Mouse (Mus musculus) intestine, postnatal 0 days (tissue): ENCODE measurements around the gene Slc1a5. TPM values are rescaled to one million over a fixed set of nuclear protein-coding genes. Genes with fewer than 3 reads are reported as not detected.

Source experiments
- ATAC-seq: fragments of 200-750 bp; cut with Nextera tagmentation; 2 replicates; pipeline ENCODE4 v1.8.0; 2017; ENCODE audit warnings: mild to moderate bottlenecking, moderate TSS enrichment, moderate library complexity
- H3K27ac ChIP-seq: fragments of 300-500 bp; sonication (generic); 2 replicates; pipeline ENCODE4 v1.5.1; 2014; ENCODE audit warnings: mild to moderate bottlenecking, low read depth, low read length, moderate library complexity
- H3K27me3 ChIP-seq: fragments of 300-500 bp; sonication (generic); replicated peaks from 2 replicates; pipeline ENCODE4 v1.6.1; 2014; ENCODE audit warnings: low read length, mixed read lengths; ENCODE audit not compliant: control insufficient read depth, insufficient read depth
- H3K36me3 ChIP-seq: fragments of 300-500 bp; sonication (generic); 2 replicates; pipeline ENCODE4 v1.6.1; 2014; ENCODE audit warnings: mild to moderate bottlenecking, moderate library complexity; ENCODE audit not compliant: control insufficient read depth, insufficient read depth
- H3K4me1 ChIP-seq: fragments of 300-500 bp; sonication (generic); replicated peaks from 2 replicates; pipeline ENCODE4 v1.6.1; 2014; ENCODE audit warnings: antibody characterized with exemption, low read length, mixed read lengths; ENCODE audit not compliant: control insufficient read depth, insufficient read depth
- H3K4me2 ChIP-seq: fragments of 300-500 bp; sonication (generic); replicated peaks from 2 replicates; pipeline ENCODE4 v1.6.1; 2014; ENCODE audit warnings: low read depth, mild to moderate bottlenecking, moderate library complexity
- H3K4me3 ChIP-seq: fragments of 300-500 bp; sonication (generic); 2 replicates; pipeline ENCODE4 v1.5.1; 2014; ENCODE audit warnings: low read depth, low read length
- H3K9ac ChIP-seq: fragments of 300-500 bp; sonication (generic); 2 replicates; pipeline ENCODE4 v1.6.1; 2014; ENCODE audit warnings: mild to moderate bottlenecking, low read depth, low read length
- H3K9me3 ChIP-seq: fragments of 300-500 bp; sonication (generic); 2 replicates; pipeline ENCODE4 v1.6.1; 2016; ENCODE audit warnings: mixed run types; ENCODE audit not compliant: control insufficient read depth
- CTCF ChIP-seq: sonication (generic); IDR thresholded peaks from 2 replicates; pipeline ENCODE4 v1.5.1; 2016; ENCODE audit warnings: low read depth, mild to moderate bottlenecking, control low read depth, antibody characterized with exemption, moderate library complexity
- WGBS: fragments of 180-500 bp; shearing (Covaris S2); extraction: QIAGEN DNeasy Blood & Tissue Kit; methylation state at CpG from one replicate; pipeline ENCODE4 v1.1.7; 2014; 5-methylcytosine and 5-hydroxymethylcytosine counted together
- polyA plus RNA-seq: library from polyadenylated mRNA; unstranded; fragments of >200 nt; fragmentation: Nextera tagmentation; extraction: Ambion mirVana; gene quantifications from 2 replicates; pipeline ENCODE4 v1.2.1, GENCODE M21; 2015

Slc1a5 gene
- polyA plus RNA-seq, 1 experiment from 2014 or later: 19.8 TPM

GRCm38 (mm10) chr7:16820271-16820763 is 39.2 kb downstream of the Slc1a5 start:
- Histone ChIP-seq H3K4me1 (peaks cover 22% of the 10 kb centered on the region), H3K4me2 (no peak overlapping the region), H3K9ac (no peak overlapping the region), H3K27ac (no peak overlapping the region), H3K27me3 (no peaks in the 10 kb centered on the region), H3K36me3 (peaks cover 20% of the 10 kb centered on the region), H3K4me3 (no peak overlapping the region), H3K9me3 (no peaks in the 10 kb centered on the region)
- TF ChIP-seq CTCF: no peak
- no peak for ATAC-seq
- WGBS: 55% methylated on average over 5 of the region's 5 CpGs

GRCm38 (mm10) chr7:16821091-16821490 is 40.0 kb downstream of the Slc1a5 start:
- H3K27ac ChIP-seq: no peak overlapping the region
- H3K27me3 ChIP-seq: no peaks in the 10 kb centered on the region
- no peak overlapping the region for H3K9ac ChIP-seq
- TF ChIP-seq CTCF: no peak
- H3K36me3 ChIP-seq: peaks cover 28% of the 10 kb centered on the region
- ATAC-seq: no peak
- H3K4me3 ChIP-seq: no peak overlapping the region
- peaks cover 22% of the 10 kb centered on the region for H3K4me1 ChIP-seq
- H3K9me3 ChIP-seq: no peaks in the 10 kb centered on the region
- H3K4me2 ChIP-seq: no peak overlapping the region
- 65% methylated on average over 3 of the region's 3 CpGs for WGBS

- Histone ChIP-seq H3K4me1 (peaks cover 22% of the 10 kb centered on the region), H3K27ac (no peak overlapping the region), H3K9me3 (no peaks in the 10 kb centered on the region), H3K4me3 (no peak overlapping the region), H3K4me2 (no peak overlapping the region), H3K36me3 (peaks cover 34% of the 10 kb centered on the region), H3K27me3 (no peaks in the 10 kb centered on the region), H3K9ac (no peak overlapping the region)
- TF ChIP-seq CTCF: no peak
- no peak for ATAC-seq
- WGBS: 63% methylated on average over 4 of the region's 4 CpGs
Measured at GRCm38 (mm10) chr7:16821669-16822101, 40.5 kb downstream of the Slc1a5 start.

- Histone ChIP-seq H3K27ac (no peak overlapping the region), H3K4me1 (peaks cover 7% of the 10 kb centered on the region; the same call in 1 of the 2 replicates), H3K4me3 (no peak overlapping the region), H3K9me3 (no peaks in the 10 kb centered on the region), H3K27me3 (no peaks in the 10 kb centered on the region), H3K36me3 (peaks cover 52% of the 10 kb centered on the region), H3K4me2 (no peak overlapping the region), H3K9ac (no peak overlapping the region)
- ATAC-seq: no peak
- 77% methylated on average over 5 of the region's 5 CpGs for WGBS
- TF ChIP-seq CTCF: no peak
Measured at GRCm38 (mm10) chr7:16823734-16824133, 42.6 kb downstream of the Slc1a5 start.

- H3K27ac ChIP-seq: no peak overlapping the region
- H3K27me3 ChIP-seq: no peaks in the 10 kb centered on the region
- no peaks in the 10 kb centered on the region for H3K9me3 ChIP-seq
- ATAC-seq: no peak
- no peak overlapping the region for H3K9ac ChIP-seq
- 75% methylated on average over 10 of the region's 10 CpGs for WGBS
- H3K4me3 ChIP-seq: no peak overlapping the region
- peaks cover 72% of the 10 kb centered on the region for H3K36me3 ChIP-seq
- no peak overlapping the region for H3K4me2 ChIP-seq
- peak; percentile 66 for TF ChIP-seq CTCF
- H3K4me1 ChIP-seq: no peaks in the 10 kb centered on the region
Measured at GRCm38 (mm10) chr7:16825785-16826184, 44.6 kb downstream of the Slc1a5 start.

- Histone ChIP-seq H3K4me3 (no peak overlapping the region), H3K36me3 (peaks cover 80% of the 10 kb centered on the region), H3K27ac (no peak overlapping the region), H3K9me3 (no peaks in the 10 kb centered on the region), H3K9ac (no peak overlapping the region), H3K27me3 (no peaks in the 10 kb centered on the region), H3K4me1 (no peaks in the 10 kb centered on the region), H3K4me2 (no peak overlapping the region)
- TF ChIP-seq CTCF: no peak
- WGBS: 84% methylated on average over 5 of the region's 5 CpGs
- no peak for ATAC-seq
Measured at GRCm38 (mm10) chr7:16826571-16826970, 45.4 kb downstream of the Slc1a5 start.

GRCm38 (mm10) chr7:16827274-16827673 is 46.1 kb downstream of the Slc1a5 start:
- H3K36me3 ChIP-seq: peaks cover 86% of the 10 kb centered on the region

More at GRCm38 (mm10) chr7:16827274-16827673, 46.1 kb downstream of the Slc1a5 start:
- Histone ChIP-seq H3K4me3 (no peak overlapping the region), H3K4me1 (no peaks in the 10 kb centered on the region), H3K27me3 (no peaks in the 10 kb centered on the region), H3K9ac (no peak overlapping the region), H3K27ac (no peak overlapping the region), H3K9me3 (no peaks in the 10 kb centered on the region), H3K4me2 (no peak overlapping the region)
- TF ChIP-seq CTCF: no peak
- 64% methylated on average over 4 of the region's 4 CpGs for WGBS
- no peak for ATAC-seq
